Mouse (Mus musculus) frontal cortex, postnatal 25 days (tissue): ENCODE measurements around the gene Gna11.

Experiments used
- DNase-seq, 2 experiments: peaks; one replicate each; pipeline ENCODE4 v3.0.0; 2022; ENCODE audit warnings: low spot score in 2 of 2

Gna11 gene

DNA sequence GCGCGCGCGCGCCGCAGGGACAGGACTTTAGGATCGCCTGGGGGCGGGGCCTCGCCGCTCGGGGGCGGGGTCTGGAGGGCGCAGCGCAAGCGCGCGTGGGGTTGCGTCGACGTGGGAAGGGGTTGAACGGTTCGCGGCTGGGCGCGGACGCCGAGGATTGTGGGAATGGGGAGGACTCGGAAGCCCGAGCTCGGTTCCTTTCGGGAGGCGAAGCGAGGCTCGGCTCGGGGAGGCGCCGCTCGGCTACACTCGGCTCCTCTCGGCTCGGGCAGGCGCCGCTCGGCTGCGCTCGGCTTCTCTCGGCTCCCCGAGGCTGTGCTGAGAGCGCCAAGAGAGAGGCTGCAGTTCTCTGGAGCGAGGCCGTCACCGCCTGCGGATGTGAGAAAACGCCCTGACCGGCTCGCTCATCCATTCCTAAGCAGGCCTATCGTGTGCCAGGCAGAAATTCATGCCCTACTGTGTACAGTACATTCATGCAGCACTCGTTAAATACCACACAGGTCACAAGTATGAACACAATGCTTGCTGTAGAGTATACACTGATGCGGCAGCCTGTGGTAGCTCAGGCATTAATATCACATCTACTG lies at the start of gene Gna11:
Gene Gna11 (minus strand): TSS at position 30 of the 587 bp plus-strand sequence.
- DNase-seq: peak; percentile 96 to 98

DNA sequence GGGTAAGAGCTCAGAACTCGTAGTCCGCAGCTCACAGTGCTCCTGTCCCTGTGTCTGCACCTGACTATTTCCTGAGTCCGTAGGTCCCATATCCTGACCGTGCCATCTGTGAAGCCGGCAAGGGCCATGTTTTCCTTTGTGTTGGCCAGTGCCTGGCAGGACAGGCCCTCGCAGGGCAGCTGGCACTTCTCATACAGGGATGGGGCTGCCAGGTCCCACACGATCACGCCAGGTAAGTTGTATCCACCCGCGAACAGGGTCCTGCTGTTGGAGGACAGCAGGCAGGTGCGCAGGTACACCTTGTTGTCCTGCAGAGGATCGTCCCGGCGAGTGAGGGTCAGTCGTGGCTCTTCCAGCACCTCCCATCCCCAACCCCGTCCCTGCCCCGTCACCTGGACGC lies 48.9 kb upstream of the Gna11 start:
- no peak for DNase-seq

DNA sequence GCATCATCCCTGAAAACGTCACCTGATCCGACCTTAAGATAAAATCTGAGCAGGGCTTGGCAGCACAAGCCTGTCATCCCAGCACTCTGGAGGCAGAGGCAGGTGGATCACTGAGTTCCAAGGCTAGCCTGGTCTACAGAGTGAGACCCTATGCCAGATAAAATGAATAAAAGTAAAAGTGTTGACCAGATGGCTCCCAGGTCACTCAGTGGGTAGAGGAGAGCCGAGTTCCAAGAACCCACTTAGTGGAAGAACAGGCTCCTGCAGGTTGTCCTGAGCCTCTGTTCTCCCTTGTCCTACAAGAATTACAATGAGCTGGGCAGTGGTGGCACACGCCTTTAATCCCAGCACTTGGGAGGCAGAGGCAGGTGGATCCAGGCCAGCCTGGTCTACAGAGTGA lies 48.2 kb upstream of the Gna11 start:
- no peak for DNase-seq

DNA sequence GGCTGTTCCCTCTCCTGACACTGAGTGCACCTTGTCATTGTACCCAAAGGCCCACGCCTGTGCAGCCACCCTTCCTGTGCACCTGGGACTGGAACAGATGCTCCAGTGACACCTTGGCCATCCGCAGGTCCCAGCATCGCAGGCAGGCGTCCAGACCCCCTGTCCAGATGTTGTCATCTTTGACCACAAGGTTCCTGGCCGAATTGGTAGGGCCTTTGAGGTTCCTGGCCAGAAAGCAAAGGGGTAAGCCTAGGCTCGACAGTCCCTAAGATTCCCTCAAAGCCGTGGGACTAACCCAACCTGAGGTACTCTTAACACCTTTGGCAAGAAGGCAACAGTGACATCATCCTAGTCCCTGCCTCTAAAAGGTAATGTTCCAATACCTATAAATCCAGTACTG lies 47.6 kb upstream of the Gna11 start:
- no peak for DNase-seq

DNA sequence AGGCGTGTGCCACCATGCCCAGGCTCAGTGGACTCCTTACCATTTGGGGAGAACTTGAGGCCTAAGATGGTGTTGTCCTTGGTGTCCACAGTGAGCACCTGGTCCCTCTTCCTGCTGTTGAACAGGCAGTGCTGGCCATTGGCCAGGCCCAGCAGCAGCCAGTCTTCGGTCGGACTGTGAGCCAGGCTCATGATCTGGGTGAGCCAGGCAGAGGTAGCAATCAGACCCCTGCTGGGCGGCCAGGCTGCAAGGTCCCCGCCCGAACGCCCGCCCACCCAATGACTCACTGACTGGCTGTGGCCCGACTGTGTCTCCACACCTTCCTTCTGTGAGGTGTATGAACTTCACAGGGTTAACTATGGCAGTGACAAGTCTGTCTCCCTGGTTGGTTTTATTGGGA lies 46.9 kb upstream of the Gna11 start:
- DNase-seq: no peak

DNA sequence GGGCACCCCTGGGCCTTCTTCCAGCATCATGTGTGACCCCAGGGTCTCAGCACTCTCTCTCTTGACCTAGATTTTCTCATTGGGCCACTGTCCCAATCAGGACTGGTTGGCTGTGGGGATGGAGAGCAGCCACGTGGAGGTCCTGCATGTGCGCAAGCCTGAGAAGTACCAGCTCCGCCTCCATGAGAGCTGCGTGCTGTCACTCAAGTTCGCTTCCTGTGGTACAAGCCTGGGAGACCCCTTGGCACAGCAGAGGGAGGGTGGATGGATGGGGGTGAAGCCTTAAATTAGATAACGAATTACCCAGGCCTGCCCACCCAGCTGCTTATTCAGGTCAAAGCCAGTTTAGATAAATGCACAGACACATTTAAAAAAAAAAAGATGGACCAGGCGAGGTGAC lies 43.7 kb upstream of the Gna11 start:
- no peak for DNase-seq

DNA sequence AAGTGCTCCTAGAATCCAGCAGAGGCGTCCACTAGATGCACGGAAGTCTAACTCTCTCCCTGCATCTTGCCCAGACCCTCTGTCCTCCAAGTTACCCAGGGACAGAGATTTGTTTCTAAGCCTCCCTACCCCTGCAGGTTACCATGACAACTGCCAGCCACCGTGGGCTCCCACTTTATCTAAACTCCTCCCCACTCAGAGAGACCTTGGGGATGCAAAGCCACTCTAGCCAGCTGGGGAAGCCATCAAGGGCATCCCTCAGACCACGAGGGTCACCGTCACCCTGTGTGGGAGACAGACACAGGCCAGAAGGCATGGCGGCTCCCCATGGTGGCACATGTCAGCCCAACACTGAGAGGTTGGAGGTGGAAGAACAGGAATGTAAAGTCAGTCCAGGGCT lies 38.4 kb upstream of the Gna11 start:
- no peak for DNase-seq

DNA sequence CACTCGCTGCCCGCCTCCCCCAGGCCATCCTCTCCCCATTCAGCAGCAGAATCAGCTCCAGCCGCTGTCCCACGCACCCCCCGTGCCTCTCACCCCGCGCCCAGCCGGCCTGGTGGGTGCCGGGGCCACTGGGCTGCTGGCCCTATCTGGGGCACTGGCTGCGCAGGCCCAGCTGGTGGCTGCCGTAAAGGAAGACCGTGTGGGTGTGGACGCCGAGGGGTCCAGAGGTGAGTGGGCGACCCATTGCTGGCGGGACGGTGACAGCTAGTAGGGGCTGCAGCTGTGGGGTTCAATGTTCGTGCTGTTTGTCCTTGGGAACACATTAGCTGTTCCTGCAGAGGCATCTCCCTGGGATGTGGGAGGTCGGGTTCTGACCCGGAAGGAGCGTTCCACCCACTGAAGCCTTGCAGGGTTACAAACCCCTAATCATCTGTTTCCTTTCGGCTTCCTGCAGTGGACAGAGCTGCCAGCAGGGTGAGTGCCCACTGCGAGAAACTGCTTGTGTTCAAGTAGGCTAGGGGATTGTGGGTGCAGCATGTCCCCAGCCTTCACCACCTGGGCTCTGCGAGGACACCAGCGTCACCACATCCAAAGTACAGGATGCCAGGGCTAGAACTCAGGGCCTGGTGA lies 35.6 kb upstream of the Gna11 start:
- no peak for DNase-seq

DNA sequence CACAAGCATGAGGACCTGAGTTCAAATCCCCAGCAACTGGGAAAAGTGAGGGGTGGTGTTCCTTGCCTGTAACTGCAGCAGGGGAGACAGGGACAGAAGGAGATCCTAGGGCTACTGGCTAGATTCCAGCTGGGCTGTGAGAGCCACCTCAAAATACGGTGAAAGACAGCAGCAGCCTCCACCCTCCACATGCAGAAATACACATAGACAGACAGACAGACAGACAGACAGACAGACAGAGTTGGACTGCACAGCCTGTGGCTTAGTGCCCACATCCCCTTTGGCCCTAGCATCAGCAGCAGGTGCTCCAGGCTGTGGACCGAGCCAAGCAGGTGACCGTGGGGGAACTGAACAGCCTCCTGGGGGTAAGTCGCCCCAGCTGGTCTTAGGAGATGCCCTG lies 35.0 kb upstream of the Gna11 start:
- DNase-seq: no peak

DNA sequence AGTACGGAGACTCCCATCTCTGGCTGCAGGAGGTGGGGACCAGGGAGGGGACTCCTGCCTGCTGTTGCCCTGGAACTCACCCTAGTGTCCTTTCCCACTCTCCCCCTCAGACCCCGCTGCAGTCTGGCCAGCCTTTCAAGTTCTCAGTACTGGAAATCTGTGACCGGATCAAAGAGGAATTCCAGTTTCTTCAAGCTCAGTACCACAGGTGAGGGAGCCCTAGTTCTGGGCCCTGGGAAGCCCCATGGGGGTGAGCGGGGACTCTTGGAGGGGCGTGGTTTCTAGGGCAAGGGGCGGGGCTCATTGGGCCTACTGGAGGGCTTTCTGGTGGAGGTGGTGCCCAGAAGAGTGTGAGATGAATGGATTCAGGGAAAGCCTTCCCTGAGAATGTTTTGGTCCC lies 30.7 kb upstream of the Gna11 start:
- DNase-seq: no peak

DNA sequence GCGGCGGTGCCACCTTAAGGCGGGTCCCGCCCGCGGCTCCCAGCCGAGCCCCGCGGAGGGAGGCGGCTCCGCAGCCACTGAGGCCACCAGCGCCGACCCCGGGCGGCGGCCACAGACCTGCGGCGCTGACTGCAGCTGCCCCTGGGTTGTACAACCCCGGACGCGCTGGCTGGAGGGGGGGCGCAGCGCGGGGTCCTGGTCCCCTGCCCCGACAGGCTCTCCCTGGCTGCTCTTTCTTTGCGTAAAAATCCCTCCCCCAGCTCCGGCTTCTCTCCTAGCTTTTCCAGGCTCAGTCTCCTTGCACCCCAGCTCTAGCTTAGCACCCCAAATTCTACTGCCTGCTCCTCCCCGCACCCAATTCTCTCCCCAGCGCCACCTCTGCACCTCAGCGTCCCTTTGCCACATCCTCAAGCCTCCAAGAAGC lies 30.2 kb upstream of the Gna11 start:
- no peak for DNase-seq

DNA sequence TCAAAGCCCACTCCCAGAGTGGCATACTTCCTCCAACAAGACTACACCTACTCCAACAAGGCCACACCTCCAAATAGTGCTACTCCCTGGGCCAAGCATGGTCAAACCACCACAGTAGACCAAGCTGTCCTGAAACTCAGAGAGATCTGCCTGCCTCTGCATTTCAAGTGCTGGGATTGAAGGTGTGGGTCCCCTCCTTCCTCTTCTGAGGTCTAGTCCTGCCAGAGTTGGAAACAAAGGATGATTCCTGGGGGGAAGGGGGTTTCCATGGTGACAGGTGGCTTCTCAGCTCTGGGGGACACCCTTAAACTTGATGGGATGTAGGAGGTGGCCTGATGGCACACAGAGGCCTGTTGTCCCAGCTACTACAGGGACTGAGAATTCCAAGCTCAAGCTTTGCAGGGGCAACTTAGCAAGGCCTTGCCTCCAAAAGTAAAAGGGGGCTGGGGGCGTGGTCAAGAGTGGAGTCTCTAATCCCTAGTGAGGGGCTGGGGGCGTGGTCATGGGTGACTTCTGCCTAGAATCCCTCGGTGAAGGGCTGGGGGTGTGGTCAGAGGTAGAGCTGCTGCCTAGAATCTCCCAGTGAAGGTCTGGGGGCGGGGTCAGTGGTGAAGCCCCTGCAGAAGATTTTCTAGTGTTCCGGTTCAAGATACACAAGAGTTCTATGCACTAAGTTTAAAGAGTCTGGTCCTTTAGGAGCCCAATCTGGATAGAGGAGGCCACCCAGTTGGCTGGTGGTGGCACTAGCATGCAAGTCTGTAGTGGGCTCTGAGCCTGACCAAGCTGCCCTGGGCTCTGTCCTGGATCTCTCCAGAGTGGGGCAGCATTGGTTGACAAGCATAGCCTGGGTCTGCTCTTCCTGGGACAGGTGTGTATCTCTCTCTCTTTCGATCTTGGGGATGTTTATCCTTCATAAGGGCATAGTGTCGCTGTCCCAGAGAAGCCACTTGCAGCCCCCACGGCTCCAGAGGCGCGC lies 29.4 kb upstream of the Gna11 start, which contains the start of gene Tle2:
Gene Tle2 (plus strand): TSS at position 481 of the 976 bp plus-strand sequence.
- DNase-seq: no peak

DNA sequence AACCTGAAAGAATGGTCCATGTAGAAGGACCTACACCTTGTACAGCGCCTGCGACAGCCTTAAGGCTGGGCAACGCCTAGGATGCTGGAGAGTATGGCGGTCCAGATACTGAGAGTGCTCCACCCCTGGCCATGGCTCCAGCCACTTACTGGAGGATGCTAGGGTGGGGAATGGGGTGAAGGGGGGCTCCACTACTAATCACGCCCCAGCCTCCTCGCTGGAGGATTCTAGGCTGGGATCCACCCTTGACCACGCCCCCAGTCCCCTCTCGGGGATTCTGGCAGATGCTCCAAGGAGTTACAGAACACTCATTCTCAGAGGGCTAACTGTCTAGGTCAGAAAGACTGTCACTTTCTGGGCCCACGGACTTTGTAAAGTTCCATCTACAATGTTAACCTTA lies 28.0 kb upstream of the Gna11 start:
- no peak for DNase-seq

DNA sequence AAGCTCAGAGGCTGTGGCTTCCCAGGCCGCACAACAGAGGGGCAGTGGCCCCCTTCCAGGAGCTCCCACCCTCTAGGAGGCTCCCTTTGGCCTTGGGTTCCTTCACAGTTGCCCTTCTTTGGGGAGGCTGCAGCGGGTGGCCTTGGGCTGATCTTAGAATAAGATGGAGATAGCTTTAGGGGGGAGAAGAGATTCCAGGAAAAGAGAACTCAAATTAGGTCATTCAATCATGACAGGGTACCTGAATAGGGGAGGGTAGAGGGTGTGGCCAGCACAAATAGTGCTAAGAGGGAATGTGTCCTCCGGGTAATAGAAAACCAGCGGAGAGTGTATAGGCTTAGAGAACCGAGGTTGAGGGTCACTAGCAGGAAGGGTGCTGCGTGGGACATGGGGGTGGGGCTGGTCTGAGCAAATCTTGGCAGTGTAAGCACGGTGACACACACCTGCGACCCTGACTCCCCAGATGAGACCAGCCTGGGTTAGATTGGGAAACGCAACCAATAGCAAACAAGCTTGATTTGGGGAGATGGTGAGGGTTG lies 27.2 kb upstream of the Gna11 start:
- no peak for DNase-seq

DNA sequence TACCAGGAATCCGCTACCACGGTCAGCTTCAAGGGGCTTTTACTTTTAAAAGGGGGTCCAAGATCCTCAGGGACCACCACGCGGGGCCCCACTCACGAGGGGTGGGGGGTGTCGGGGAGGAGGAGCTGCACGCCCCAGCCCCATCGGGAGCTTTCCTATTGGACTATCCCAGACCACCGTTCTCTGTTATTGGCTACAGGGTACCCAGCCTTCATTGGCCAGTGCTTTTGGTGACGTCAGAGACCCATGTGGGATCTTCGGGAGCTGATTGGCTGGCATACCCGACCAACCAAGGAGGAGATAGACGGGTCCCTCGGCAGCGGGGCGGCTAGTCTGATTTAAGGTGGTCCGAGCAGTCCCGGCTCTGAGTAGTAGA lies 26.5 kb upstream of the Gna11 start:
- peak; percentile 98 to 99 for DNase-seq

DNA sequence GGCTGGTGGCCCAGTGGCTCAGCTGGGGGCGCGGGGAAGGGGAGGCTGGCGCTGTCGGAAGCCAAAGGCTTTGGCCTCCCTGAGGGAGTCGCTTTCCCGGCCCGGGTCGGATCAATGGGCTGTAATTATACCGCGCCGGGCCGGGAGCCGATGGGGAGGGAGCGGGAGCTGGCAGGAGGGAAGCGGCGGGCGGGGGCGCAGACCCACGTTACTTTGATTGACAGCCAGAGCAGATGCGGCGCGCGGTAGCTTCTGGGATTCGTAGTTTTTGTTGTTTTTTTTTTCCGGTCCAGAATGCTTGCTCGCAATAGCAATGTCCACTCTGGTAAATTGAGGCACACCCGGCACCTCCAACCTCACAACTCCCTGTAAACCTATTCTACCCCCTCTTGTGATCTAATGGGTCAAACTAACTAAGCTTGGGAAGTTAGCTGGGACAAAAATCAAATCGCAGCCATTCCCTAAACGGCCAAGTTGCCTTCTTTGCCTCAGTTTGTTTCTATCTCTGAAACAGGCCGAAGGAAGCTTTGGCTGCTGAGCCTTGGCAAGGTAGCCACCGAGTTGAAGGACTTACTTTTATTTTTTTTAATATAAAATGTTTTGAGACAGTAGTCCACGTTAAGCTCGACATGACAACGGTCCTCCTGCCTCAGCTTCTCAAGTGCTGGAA lies 26.0 kb upstream of the Gna11 start:
- peak; percentile 85 to 93 for DNase-seq

DNA sequence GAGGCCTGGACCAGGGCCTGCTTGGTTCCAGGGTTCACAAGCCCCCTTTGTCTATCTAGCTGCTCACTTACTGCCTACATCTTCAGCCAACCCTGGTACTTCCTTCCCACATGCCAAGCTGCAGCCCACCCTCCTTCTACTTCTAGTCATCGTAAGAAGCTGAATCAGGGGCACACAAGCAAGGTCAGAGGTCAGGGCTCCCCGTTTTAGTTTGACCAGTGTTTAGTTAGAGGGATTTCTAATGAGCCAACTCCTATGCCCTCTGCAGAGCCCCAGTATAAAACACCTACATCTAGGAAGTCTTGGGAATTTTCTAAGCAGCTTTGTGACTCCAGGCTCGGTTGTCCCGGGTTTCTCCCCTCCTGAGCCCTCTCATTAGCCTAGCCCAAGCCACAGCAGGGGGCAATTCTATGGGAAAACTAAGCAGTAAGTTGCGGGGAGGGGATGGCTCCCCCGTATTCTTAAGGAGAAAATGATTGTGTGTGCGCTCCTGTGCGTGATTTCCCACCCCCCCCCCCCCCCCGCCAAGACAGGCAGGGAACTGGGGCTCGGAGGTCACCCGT lies 25.3 kb upstream of the Gna11 start:
- DNase-seq: no peak

DNA sequence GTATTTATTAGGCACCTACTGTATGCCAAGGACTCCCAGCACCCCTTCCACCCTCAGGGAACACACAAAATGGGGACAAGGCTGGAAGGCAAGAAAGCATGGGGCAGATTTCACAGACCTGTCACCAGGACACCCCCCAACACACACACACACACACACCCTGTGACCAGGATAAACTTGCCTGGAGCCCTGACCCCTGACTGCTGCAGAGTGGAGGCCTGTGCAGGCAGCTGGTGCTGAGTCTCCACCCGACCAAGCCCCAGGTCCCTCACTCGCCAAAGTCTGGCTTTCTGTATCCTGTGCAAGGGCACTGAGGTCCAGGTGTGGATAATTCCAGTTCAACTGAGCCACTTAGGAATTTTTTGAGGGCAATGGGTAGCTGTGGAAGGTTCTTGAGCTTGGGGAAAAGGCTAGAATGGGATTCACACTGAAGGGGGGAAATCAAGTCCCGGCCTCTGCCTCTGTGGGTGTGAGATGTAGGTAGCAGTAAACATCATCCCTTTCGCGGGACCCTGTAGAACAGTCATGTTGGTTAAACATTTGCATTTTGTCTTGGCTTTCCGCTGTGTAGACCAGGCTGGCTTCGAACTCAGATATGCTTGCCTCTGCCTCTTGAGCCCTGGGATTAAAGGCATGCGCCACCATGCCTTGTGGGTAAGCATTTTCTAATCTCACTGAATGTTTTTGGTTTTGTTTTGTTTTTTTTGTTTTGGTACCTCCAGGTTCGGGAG lies 24.7 kb upstream of the Gna11 start:
- no peak for DNase-seq

DNA sequence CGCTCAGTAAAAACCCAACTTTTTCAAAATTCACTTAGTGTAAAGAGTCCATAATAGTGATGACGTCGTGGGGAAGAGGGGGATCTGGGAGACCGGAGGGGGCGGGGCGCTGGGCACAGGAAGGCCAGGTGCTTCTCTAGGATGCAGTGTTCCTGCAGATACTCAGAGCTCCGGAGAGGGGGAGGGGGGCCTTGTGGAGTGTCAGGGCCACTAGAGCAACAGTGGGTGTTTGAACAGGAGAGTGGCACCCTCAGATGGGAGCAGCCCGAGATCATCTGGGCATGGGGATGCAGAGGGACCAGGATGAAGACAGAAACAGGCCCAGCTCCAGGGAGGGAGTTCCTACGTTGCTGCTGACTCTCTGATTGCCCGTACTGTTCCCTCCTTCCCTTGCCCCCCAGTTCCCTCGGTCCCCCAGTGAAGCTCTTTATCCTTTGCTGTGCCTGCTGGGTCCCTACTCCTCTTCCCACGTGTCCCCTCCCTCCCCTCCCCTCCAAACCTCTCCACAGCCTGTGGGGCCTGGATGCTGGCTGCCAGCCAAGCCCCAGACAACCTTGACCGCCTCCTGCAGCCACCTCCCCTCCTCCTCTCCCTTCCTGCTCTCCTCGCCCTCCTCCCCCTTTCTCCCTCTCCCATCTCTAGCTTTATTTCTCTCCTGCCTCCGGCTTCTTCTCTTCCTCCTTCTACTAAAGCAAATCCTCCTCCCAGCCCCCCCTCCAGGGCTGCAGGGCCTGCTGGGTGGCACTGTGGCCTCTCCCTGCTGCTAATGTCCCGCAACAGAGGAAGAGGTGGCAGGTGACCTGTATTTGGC lies 23.6 kb upstream of the Gna11 start:
- no peak for DNase-seq
